Mouse (Mus musculus) Patski (cell line): ENCODE measurements around the gene Ost4. TPM values are rescaled to one million over a fixed set of nuclear protein-coding genes. Genes with fewer than 3 reads are reported as not detected.

ENCODE experiments used
- ATAC-seq: fragments of 100-300 bp; one replicate; pipeline ENCODE4 v1.8.0; 2021
- CTCF ChIA-PET: fragments of 350-600 bp; sonication (Branson Sonifier 250); formaldehyde crosslinking; loops from one replicate; lab custom pipeline; 2022; ENCODE audit warnings: inconsistent platforms; lab: Charles Lee
- POLR2A ChIA-PET: fragments of 350-600 bp; sonication (Branson Sonifier 250); formaldehyde crosslinking; loops from one replicate; lab custom pipeline; 2022; ENCODE audit warnings: antibody characterized with exemption, inconsistent platforms; lab: Charles Lee
- DNase-seq: peaks from one replicate; pipeline ENCODE4 v3.0.0-alpha.2; 2011; ENCODE audit warnings: low read depth, low spot score
- H3K27me3 ChIP-seq: fragments of 371-371 bp; one replicate; pipeline ENCODE4 v1.5.1; 2021
- CTCF ChIP-seq: fragments of 100-300 bp; IDR thresholded peaks from one replicate; pipeline ENCODE4 v1.5.1; 2021
- in situ Hi-C: fragments of 300-500 bp; cut with MboI; formaldehyde crosslinking; loops from 3 replicates; pipeline ENCODE4 v1.11.1; 2018; ENCODE audit warnings: low pct_unique_long_range_greater_than_20kb, mixed read lengths
- polyA plus RNA-seq: library from polyadenylated mRNA; unstranded; gene quantifications from one replicate; pipeline ENCODE4 v1.2.3, GENCODE M21; 2021

Gene Ost4
- 262 TPM for polyA plus RNA-seq

DNA sequence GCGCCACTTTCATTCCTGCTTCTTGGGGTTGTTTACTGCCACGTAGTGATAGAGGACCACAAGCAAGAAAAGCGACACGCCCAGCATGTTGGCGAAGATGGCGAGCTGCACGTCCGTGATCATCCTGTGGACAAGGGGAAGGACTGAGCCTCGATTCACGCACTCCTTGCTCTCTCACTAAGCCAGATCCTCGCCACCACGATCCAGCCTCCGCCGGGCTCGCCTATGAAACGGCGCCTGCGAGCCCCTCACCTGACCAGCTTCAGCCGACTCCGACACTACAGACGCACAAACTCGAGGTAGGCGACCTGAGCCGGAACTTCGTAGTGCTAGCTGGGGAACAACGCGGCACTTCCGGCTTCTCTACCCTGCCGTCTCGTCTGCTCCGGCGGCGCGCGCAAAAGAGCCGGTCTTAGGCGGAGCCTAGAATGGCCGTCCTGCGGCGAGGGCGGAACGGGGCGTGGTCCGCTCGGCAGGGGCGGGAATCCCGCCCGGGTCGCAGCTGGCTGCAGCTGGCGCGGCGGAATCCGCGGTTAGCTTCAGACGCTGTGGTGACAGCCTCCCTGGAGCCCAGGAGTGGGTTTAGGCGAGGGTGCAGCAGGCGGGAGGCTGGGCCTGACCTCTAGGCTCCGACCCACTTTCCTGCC lies at the start of gene Ost4:
TSS of gene Ost4 (minus strand) at position 376 of the 647 bp plus-strand sequence.
- ATAC-seq (peak; percentile 85), DNase-seq (peak; percentile 83)
- ChIA-PET CTCF (interaction anchor here (0.6 kb wide), 1 partner anchor 79 kb away, joined by 3 read pairs; no protein-coding TSS in a partner anchor), POLR2A (interaction anchor here (1.9 to 11.3 kb wide), 2 partner anchors 10 to 16 kb away, joined by 6 to 91 read pairs; partner anchors contain the start of gene Agbl5)
- TF ChIP-seq CTCF, result no peak
- in situ Hi-C loops, result no loop called here
- H3K27me3 ChIP-seq, result no peaks in the 10 kb centered on the region

DNA sequence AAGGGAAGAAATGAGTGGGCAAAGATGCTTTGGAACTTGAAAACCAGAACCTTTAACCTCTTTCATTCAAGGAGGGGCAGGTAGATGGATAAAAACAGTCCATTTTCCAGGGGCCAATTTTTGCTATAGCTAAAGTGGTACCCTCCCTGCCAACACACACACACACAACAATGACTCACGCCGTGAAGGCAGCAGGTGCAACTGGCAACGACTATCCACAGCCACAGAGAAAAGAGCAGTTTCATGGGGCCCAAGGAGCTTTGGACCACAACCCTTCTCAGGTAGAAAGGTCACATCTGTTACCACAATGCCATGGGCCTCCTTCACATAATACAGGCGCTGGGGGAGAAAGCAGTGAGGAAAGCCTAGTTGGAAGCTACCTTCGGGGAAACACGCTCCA lies 48.2 kb upstream of the Ost4 start:
- no peaks in the 10 kb centered on the region for H3K27me3 ChIP-seq
- TF ChIP-seq CTCF, result no peak
- POLR2A ChIA-PET, result interaction anchor here (1.2 to 1.5 kb wide), 2 partner anchors 11 to 34 kb away, joined by 4 read pairs; partner anchors contain the start of gene Khk
- in situ Hi-C loops, result no loop called here
- DNase-seq (no peak), ATAC-seq (no peak)
- CTCF ChIA-PET, result interaction anchor here (0.8 to 1.3 kb wide), 4 partner anchors 8 to 36 kb away, joined by 3 to 5 read pairs (median 4); no protein-coding TSS in a partner anchor

DNA sequence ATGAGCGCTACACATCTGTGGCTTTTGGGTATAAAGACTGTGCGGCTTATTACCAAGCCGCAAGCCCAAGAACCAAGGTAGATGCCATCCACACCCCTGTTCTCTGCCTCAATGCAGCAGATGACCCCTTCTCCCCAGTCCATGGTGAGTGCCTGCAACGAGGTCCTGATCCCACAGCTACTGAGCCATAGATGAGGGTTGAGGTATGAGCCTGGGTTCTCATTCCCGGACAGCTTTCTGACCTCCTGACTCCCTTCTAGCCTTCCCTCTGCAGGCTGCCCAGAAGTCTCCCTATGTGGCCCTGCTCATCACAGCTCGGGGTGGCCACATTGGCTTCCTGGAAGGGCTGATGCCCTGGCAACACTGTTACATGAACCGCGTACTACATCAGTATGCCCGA lies 47.0 kb upstream of the Ost4 start:
- no peak for DNase-seq
- no peak for TF ChIP-seq CTCF
- POLR2A ChIA-PET, result interaction anchor here (1.0 to 1.5 kb wide), 2 partner anchors 33 to 67 kb away, joined by 3 to 4 read pairs; partner anchors contain the start of genes Agbl5 and Khk
- no peak for ATAC-seq
- H3K27me3 ChIP-seq, result no peaks in the 10 kb centered on the region
- CTCF ChIA-PET, result interaction anchor here (1.3 kb wide), 2 partner anchors 9 to 16 kb away, joined by 4 to 5 read pairs; no protein-coding TSS in a partner anchor
- in situ Hi-C loops, result no loop called here

DNA sequence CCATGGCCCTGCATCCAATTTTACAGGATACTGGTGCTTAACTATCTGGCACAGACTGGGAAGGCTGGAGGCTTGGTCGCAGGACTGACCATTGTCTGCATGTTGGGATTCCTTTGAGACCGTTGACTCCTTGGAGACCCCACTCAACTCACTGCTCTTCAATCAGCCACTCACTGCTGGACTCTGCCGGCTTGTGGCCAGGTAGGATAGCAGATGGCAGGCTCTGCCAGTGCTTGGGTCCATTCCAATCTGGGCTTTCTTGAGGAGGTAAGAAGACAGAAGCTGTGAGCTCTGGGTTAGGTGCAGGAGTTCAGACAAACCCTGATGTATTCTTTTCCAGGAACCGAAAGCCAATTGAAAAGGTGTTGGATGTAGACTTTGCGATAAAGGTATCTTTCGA lies 46.5 kb upstream of the Ost4 start:
- in situ Hi-C loops, result no loop called here
- TF ChIP-seq CTCF, result no peak
- DNase-seq, result no peak
- ChIA-PET POLR2A (interaction anchor here (1.0 kb wide), 1 partner anchor 66 kb away, joined by 3 read pairs; the partner anchor contains the start of gene Agbl5), CTCF (interaction anchor here (2.1 kb wide), 1 partner anchor 24 kb away, joined by 6 read pairs; no protein-coding TSS in a partner anchor)
- ATAC-seq, result no peak
- no peaks in the 10 kb centered on the region for H3K27me3 ChIP-seq

DNA sequence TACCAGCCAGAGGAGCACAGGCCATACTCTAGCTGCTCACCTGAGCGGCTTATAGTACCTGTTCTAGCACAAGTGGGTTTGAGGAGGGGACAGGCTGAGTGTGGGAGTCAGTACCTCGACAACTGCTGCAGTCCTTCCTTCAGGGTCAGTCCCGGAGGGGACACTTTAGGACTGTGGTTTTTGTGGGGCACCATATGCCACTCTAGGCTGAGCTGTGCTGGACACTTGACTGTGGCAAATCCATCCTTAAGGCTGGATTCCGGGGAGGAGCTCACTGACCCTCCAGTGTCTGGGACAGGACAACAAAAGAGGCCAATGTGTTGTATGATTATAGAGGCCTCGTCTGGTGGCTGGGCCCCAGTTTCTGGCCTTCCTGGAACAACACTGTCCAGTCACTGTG lies 45.0 kb upstream of the Ost4 start:
- no peak for TF ChIP-seq CTCF
- DNase-seq (no peak), ATAC-seq (no peak)
- POLR2A ChIA-PET, result interaction anchor here (1.3 kb wide), 1 partner anchor 12 kb away, joined by 4 read pairs; no protein-coding TSS in a partner anchor
- in situ Hi-C loops, result no loop called here
- no peaks in the 10 kb centered on the region for H3K27me3 ChIP-seq
- CTCF ChIA-PET, result interaction anchor here (1.3 to 2.1 kb wide), 2 partner anchors 11 to 23 kb away, joined by 4 to 6 read pairs; no protein-coding TSS in a partner anchor

DNA sequence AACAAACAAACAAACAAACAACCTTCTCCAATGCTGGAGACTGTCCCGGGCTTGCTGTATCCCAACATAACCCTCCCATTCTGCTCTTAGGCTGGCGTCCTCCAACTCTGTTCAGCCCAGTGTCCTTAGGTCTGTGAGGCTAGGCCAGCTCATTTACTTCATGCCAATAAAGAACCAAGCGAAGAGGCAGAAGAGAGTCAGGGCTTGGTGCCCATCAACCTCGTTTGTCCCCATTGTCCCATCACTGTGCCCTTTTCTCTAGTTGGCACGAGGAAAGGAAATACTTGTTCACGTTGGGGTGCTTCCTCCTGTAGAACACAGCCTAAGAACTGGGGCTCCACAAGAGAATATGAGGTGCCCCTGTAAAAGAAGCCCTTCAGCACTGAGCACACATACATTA lies 44.1 kb upstream of the Ost4 start:
- ChIA-PET POLR2A (interaction anchor here (0.5 to 1.3 kb wide), 2 partner anchors 13 to 171 kb away, joined by 3 to 4 read pairs; no protein-coding TSS in a partner anchor), CTCF (no interaction called here)

DNA sequence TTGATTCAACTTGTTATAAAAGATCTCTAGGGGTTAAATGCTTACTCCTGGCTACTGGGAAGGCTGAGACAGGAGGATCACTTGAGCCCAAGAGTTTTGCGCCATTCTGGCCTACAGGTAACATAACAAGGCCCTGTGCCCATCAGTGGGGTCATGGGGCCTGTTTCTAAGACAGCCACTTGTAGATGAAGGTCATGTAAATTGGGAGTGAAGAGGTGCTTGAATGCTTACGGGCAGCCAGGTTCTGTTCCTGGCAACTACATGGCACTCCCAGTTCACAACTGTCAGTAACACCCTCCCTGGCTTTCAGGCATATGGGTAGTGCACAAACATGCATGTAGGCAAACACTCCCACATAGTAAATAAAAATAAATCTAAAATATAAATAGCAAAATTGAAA lies 43.3 kb upstream of the Ost4 start:
- no peak for ATAC-seq
- in situ Hi-C loops, result no loop called here
- no peak for TF ChIP-seq CTCF

More for the DNA sequence above, 44.1 kb upstream of the Ost4 start:
- in situ Hi-C loops, result no loop called here
- no peak for TF ChIP-seq CTCF
- no peaks in the 10 kb centered on the region for H3K27me3 ChIP-seq
- DNase-seq (no peak), ATAC-seq (no peak)

DNA sequence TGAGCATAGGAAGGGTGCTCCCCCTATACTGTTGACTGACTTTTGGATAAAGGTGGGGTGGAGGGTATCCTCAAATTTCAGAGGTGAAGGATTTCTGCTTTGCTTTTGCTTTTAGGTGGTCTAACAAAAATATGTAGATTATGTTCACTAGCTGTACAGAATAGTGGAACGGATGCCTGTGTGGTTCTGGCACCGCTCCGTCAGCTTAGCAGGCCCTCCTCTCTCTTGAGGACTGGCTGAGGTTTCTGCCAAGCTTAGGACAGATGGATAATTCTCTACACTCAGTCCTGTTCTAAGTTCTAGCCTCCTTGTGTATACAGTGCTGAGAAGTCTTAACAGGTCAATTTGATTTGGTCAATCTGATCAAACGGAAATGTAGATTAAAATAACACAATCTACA lies 42.9 kb upstream of the Ost4 start:
- in situ Hi-C loops, result no loop called here
- no peak for DNase-seq
- H3K27me3 ChIP-seq, result no peaks in the 10 kb centered on the region
- no peak for ATAC-seq
- ChIA-PET CTCF (interaction anchor here (0.8 to 3.7 kb wide), 8 partner anchors 9 to 79 kb away, joined by 3 to 12 read pairs (median 4); partner anchors contain the start of gene Preb), POLR2A (interaction anchor here (0.9 to 3.7 kb wide), 4 partner anchors 10 to 114 kb away, joined by 3 to 28 read pairs (median 4); partner anchors contain the start of gene Preb)
- TF ChIP-seq CTCF, result no peak

More for the DNA sequence above, 43.3 kb upstream of the Ost4 start:
- H3K27me3 ChIP-seq, result no peaks in the 10 kb centered on the region
- POLR2A ChIA-PET, result interaction anchor here (3.7 kb wide), 1 partner anchor 9 kb away, joined by 28 read pairs; the partner anchor contains the start of gene Preb
- no peak for DNase-seq
- CTCF ChIA-PET, result interaction anchor here (1.3 to 3.7 kb wide), 6 partner anchors 9 to 79 kb away, joined by 3 to 12 read pairs (median 6); partner anchors contain the start of gene Preb

DNA sequence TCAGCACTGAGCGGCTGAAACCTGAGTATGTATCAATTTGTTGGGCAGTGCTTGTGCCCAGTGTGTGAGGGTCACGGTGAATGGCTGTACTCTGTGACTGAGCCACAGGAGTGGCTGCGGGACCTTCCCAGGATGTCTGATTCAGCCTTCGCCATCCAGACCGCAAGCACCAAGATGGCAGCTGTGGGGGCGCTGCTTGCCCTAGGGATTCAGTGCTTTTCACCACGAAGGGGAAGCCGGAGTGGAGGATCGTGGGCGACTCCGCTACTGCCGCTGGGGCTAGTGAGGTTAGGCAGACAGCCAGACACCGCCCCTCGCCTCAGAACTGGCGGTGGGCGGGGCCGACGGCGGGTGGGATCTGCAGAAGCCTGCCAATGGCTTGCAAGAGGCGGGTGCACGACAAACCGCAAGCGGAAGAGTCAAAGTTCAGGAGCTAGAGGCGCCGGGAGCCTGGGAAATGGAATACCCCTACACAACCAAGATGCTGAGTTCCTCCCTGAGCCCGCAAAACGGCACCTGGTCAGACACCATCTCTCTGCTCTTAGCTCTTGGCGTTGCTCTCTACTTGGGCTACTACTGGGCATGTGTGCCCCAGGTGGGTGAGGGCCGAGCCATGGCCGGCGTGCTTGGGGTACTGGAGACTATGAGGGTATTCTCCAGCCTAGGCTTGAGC lies 42.2 kb upstream of the Ost4 start:
- in situ Hi-C loops, result no loop called here
- DNase-seq, result peak; percentile 66
- TF ChIP-seq CTCF, result no peak
- ChIA-PET CTCF (interaction anchor here (0.8 to 3.7 kb wide), 8 partner anchors 10 to 80 kb away, joined by 3 to 12 read pairs (median 4); partner anchors contain the start of gene Preb), POLR2A (interaction anchor here (0.9 to 3.7 kb wide), 7 partner anchors 10 to 114 kb away, joined by 3 to 28 read pairs (median 3); partner anchors contain the start of gene Preb)
- H3K27me3 ChIP-seq, result no peaks in the 10 kb centered on the region
- peak; percentile 67 for ATAC-seq

DNA sequence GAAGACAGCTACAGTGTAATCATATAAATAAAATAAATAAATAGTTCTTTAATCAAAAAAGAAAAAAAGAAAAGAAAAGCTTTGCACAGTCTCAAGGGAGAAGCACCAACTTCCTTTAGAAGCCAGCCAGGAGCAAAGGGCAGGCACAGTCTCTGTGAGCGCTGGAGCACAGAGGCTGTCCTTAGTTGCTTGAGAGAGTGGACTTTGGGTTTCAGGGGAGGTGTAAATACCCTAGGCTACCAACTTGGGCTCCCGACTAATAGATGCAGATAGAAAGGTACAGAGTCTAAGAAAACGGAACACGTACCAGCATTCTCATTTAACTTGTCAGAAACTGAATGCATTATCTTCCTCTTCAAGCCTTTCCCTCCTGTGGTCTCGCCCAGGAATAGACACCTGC lies 41.0 kb upstream of the Ost4 start:
- TF ChIP-seq CTCF, result no peak
- DNase-seq (no peak), ATAC-seq (no peak)
- in situ Hi-C loops, result no loop called here
- ChIA-PET POLR2A (interaction anchor here (0.6 to 3.7 kb wide), 5 partner anchors 9 to 51 kb away, joined by 3 to 28 read pairs (median 4); partner anchors contain the start of gene Preb), CTCF (interaction anchor here (3.7 kb wide), 1 partner anchor 18 kb away, joined by 12 read pairs; no protein-coding TSS in a partner anchor)
- no peaks in the 10 kb centered on the region for H3K27me3 ChIP-seq
